Mouse (Mus musculus) limb, embryonic 13.5 days (tissue): ENCODE results near the gene Camta1. TPM values are rescaled to one million over a fixed set of nuclear protein-coding genes. Genes with fewer than 3 reads are reported as not detected.

Experiments used
- ATAC-seq: fragments of 200-750 bp; cut with Nextera tagmentation; 2 replicates; pipeline ENCODE4 v1.8.0; 2017; ENCODE audit warnings: low read depth, moderate number of reproducible peaks, moderate TSS enrichment; ENCODE audit not compliant: low FRiP score
- H3K27ac ChIP-seq: fragments of 300-500 bp; sonication (generic); 2 replicates; pipeline ENCODE4 v1.5.1; 2015; ENCODE audit warnings: inconsistent platforms, mild to moderate bottlenecking, moderate library complexity
- H3K27me3 ChIP-seq: fragments of 300-500 bp; sonication (generic); 2 replicates; pipeline ENCODE4 v1.6.1; 2015; ENCODE audit warnings: mild to moderate bottlenecking, inconsistent platforms
- H3K36me3 ChIP-seq: fragments of 300-500 bp; sonication (generic); 2 replicates; pipeline ENCODE4 v1.6.1; 2015; ENCODE audit warnings: inconsistent platforms, mild to moderate bottlenecking, moderate library complexity
- H3K4me1 ChIP-seq: fragments of 300-500 bp; sonication (generic); 2 replicates; pipeline ENCODE4 v1.6.1; 2015; ENCODE audit warnings: inconsistent platforms
- H3K4me2 ChIP-seq: fragments of 300-500 bp; sonication (generic); replicated peaks from 2 replicates; pipeline ENCODE4 v1.6.1; 2015; ENCODE audit warnings: inconsistent platforms, mild to moderate bottlenecking, moderate library complexity
- H3K4me3 ChIP-seq: fragments of 300-500 bp; sonication (generic); 2 replicates; pipeline ENCODE4 v1.5.1; 2015; ENCODE audit warnings: moderate library complexity, mild to moderate bottlenecking, inconsistent platforms
- H3K9ac ChIP-seq: fragments of 300-500 bp; sonication (generic); 2 replicates; pipeline ENCODE4 v1.6.1; 2015; ENCODE audit warnings: mild to moderate bottlenecking, inconsistent platforms
- H3K9me3 ChIP-seq: fragments of 300-500 bp; sonication (generic); 2 replicates; pipeline ENCODE4 v1.6.1; 2016; ENCODE audit warnings: inconsistent platforms
- WGBS: fragments of 180-500 bp; shearing (Covaris S2); methylation state at CpG from one replicate; pipeline ENCODE4 v1.1.7; 2015; 5-methylcytosine and 5-hydroxymethylcytosine counted together
- polyA plus RNA-seq: library from polyadenylated mRNA; unstranded; fragments of >200 nt; fragmentation: Nextera tagmentation; extraction: Ambion mirVana; gene quantifications from 2 replicates; pipeline ENCODE4 v1.2.1, GENCODE M21; 2015

Camta1 gene
- polyA plus RNA-seq, 1 experiment from 2014 or later: 93.5 TPM

GRCm38 (mm10) chr4:151618420-151619310 is 243.0 kb downstream of the Camta1 start:
- Histone ChIP-seq H3K9me3 (no peaks in the 10 kb centered on the region; the same call in 1 of the 2 replicates), H3K4me1 (no peaks in the 10 kb centered on the region), H3K27ac (no peak overlapping the region), H3K4me2 (no peak overlapping the region), H3K4me3 (no peak overlapping the region), H3K9ac (no peak overlapping the region), H3K27me3 (no peaks in the 10 kb centered on the region; the same call in none of the 2 replicates), H3K36me3 (no peaks in the 10 kb centered on the region)
- no peak for ATAC-seq
- 54% methylated on average over 21 of the region's 21 CpGs for WGBS

- 57% methylated on average over 6 of the region's 6 CpGs for WGBS
- ATAC-seq: no peak
- Histone ChIP-seq H3K9me3 (no peaks in the 10 kb centered on the region), H3K4me2 (no peak overlapping the region), H3K4me3 (no peak overlapping the region), H3K27me3 (no peaks in the 10 kb centered on the region), H3K9ac (no peak overlapping the region), H3K4me1 (no peaks in the 10 kb centered on the region), H3K36me3 (no peaks in the 10 kb centered on the region), H3K27ac (no peak overlapping the region)
These were observed 250.1 kb downstream of the Camta1 start for GRCm38 (mm10) chr4:151611621-151612020.

- 19% methylated on average over 8 of the region's 8 CpGs for WGBS
- Histone ChIP-seq H3K27me3 (no peaks in the 10 kb centered on the region), H3K9me3 (no peaks in the 10 kb centered on the region), H3K4me1 (no peaks in the 10 kb centered on the region), H3K36me3 (no peaks in the 10 kb centered on the region), H3K4me3 (no peak overlapping the region), H3K4me2 (no peak overlapping the region), H3K9ac (no peak overlapping the region), H3K27ac (no peak overlapping the region)
- ATAC-seq: no peak
These were observed 251.4 kb downstream of the Camta1 start for GRCm38 (mm10) chr4:151610266-151610665.

GRCm38 (mm10) chr4:151604907-151605306 is 256.8 kb downstream of the Camta1 start:
- H3K9me3 ChIP-seq: no peaks in the 10 kb centered on the region
- H3K36me3 ChIP-seq: no peaks in the 10 kb centered on the region
- peak; percentile 84; the same call in 1 of the 2 replicates for ATAC-seq
- 0 out of 2 replicates have a peak, but pooled peaks cover 4% of the 10 kb centered on the region for H3K27me3 ChIP-seq
- no peak overlapping the region for H3K4me2 ChIP-seq
- WGBS: 33% methylated on average over 6 of the region's 6 CpGs
- no peaks in the 10 kb centered on the region for H3K4me1 ChIP-seq
- no peak overlapping the region for H3K27ac ChIP-seq
- no peak overlapping the region for H3K9ac ChIP-seq
- H3K4me3 ChIP-seq: no peak overlapping the region

- ATAC-seq: peak; percentile 95
- no peak overlapping the region for H3K9ac ChIP-seq
- 6% methylated on average over 16 of the region's 16 CpGs for WGBS
- H3K36me3 ChIP-seq: no peaks in the 10 kb centered on the region
- H3K27ac ChIP-seq: no peak overlapping the region
- 0 out of 2 replicates have a peak, but pooled peaks cover 4% of the 10 kb centered on the region for H3K27me3 ChIP-seq
- no peak overlapping the region for H3K4me2 ChIP-seq
- H3K9me3 ChIP-seq: no peaks in the 10 kb centered on the region
- H3K4me3 ChIP-seq: no peak overlapping the region
- no peaks in the 10 kb centered on the region for H3K4me1 ChIP-seq
These were observed 257.2 kb downstream of the Camta1 start for GRCm38 (mm10) chr4:151604481-151604880.

- no peak overlapping the region for H3K9ac ChIP-seq
- no peaks in the 10 kb centered on the region for H3K9me3 ChIP-seq
- H3K4me1 ChIP-seq: no peaks in the 10 kb centered on the region
- ATAC-seq: no peak
- H3K36me3 ChIP-seq: no peaks in the 10 kb centered on the region
- H3K4me3 ChIP-seq: no peak overlapping the region
- H3K27ac ChIP-seq: no peak overlapping the region
- no peak overlapping the region for H3K4me2 ChIP-seq
- 86% methylated on average over 9 of the region's 9 CpGs for WGBS
- 0 out of 2 replicates have a peak, but pooled peaks cover 4% of the 10 kb centered on the region for H3K27me3 ChIP-seq
These were observed 258.1 kb downstream of the Camta1 start for GRCm38 (mm10) chr4:151603586-151603985.

GRCm38 (mm10) chr4:151595116-151595515 is 266.6 kb downstream of the Camta1 start:
- no peak overlapping the region for H3K4me2 ChIP-seq
- no peak overlapping the region for H3K9ac ChIP-seq
- no peak overlapping the region for H3K27ac ChIP-seq
- H3K4me1 ChIP-seq: no peaks in the 10 kb centered on the region
- H3K27me3 ChIP-seq: no peaks in the 10 kb centered on the region
- WGBS: 48% methylated on average over 8 of the region's 8 CpGs
- ATAC-seq: no peak
- H3K36me3 ChIP-seq: no peaks in the 10 kb centered on the region
- H3K9me3 ChIP-seq: no peaks in the 10 kb centered on the region
- H3K4me3 ChIP-seq: no peak overlapping the region

GRCm38 (mm10) chr4:151593042-151593441 is 268.6 kb downstream of the Camta1 start:
- no peaks in the 10 kb centered on the region for H3K9me3 ChIP-seq
- no peaks in the 10 kb centered on the region for H3K4me1 ChIP-seq
- ATAC-seq: no peak
- no peak overlapping the region for H3K9ac ChIP-seq
- H3K36me3 ChIP-seq: no peaks in the 10 kb centered on the region
- no peaks in the 10 kb centered on the region for H3K27me3 ChIP-seq
- no peak overlapping the region for H3K27ac ChIP-seq
- no peak overlapping the region for H3K4me3 ChIP-seq
- 79% methylated on average over 7 of the region's 7 CpGs for WGBS
- H3K4me2 ChIP-seq: no peak overlapping the region

- H3K4me1 ChIP-seq: no peaks in the 10 kb centered on the region
- no peak overlapping the region for H3K4me3 ChIP-seq
- no peaks in the 10 kb centered on the region for H3K9me3 ChIP-seq
- H3K27ac ChIP-seq: no peak overlapping the region
- H3K27me3 ChIP-seq: no peaks in the 10 kb centered on the region
- 30% methylated on average over 9 of the region's 9 CpGs for WGBS
- no peaks in the 10 kb centered on the region for H3K36me3 ChIP-seq
- H3K9ac ChIP-seq: no peak overlapping the region
- no peak overlapping the region for H3K4me2 ChIP-seq
- ATAC-seq: no peak
These were observed 275.6 kb downstream of the Camta1 start for GRCm38 (mm10) chr4:151586074-151586473.

GRCm38 (mm10) chr4:151577961-151578360 is 283.7 kb downstream of the Camta1 start:
- Histone ChIP-seq H3K27me3 (no peaks in the 10 kb centered on the region), H3K9ac (no peak overlapping the region), H3K36me3 (no peaks in the 10 kb centered on the region), H3K4me3 (no peak overlapping the region), H3K9me3 (no peaks in the 10 kb centered on the region), H3K4me1 (peaks cover 5% of the 10 kb centered on the region), H3K4me2 (no peak overlapping the region), H3K27ac (no peak overlapping the region)
- no peak for ATAC-seq
- WGBS: 61% methylated on average over 3 of the region's 3 CpGs

GRCm38 (mm10) chr4:151576291-151577108 is 285.2 kb downstream of the Camta1 start:
- ATAC-seq: no peak
- H3K4me3 ChIP-seq: no peak overlapping the region

GRCm38 (mm10) chr4:151572716-151573115 is 289.0 kb downstream of the Camta1 start:
- no peak overlapping the region for H3K4me2 ChIP-seq
- H3K4me1 ChIP-seq: peaks cover 8% of the 10 kb centered on the region
- no peak for ATAC-seq
- H3K27me3 ChIP-seq: no peaks in the 10 kb centered on the region
- WGBS: 67% methylated on average over 5 of the region's 5 CpGs
- 0 out of 2 replicates have a peak overlapping the region, but pooled peaks have one; percentile 35 for H3K9ac ChIP-seq
- no peak overlapping the region for H3K27ac ChIP-seq
- no peak overlapping the region for H3K4me3 ChIP-seq
- H3K9me3 ChIP-seq: no peaks in the 10 kb centered on the region
- no peaks in the 10 kb centered on the region for H3K36me3 ChIP-seq

More at GRCm38 (mm10) chr4:151576291-151577108, 285.2 kb downstream of the Camta1 start:
- no peak overlapping the region for H3K27ac ChIP-seq
- H3K4me1 ChIP-seq: peaks cover 5% of the 10 kb centered on the region
- H3K4me2 ChIP-seq: no peak overlapping the region
- H3K36me3 ChIP-seq: no peaks in the 10 kb centered on the region
- H3K9ac ChIP-seq: no peak overlapping the region
- 75% methylated on average over 15 of the region's 15 CpGs for WGBS
- no peaks in the 10 kb centered on the region for H3K9me3 ChIP-seq
- H3K27me3 ChIP-seq: no peaks in the 10 kb centered on the region
